Mouse (Mus musculus): ENCODE results near the gene Hcn1.

DNA sequence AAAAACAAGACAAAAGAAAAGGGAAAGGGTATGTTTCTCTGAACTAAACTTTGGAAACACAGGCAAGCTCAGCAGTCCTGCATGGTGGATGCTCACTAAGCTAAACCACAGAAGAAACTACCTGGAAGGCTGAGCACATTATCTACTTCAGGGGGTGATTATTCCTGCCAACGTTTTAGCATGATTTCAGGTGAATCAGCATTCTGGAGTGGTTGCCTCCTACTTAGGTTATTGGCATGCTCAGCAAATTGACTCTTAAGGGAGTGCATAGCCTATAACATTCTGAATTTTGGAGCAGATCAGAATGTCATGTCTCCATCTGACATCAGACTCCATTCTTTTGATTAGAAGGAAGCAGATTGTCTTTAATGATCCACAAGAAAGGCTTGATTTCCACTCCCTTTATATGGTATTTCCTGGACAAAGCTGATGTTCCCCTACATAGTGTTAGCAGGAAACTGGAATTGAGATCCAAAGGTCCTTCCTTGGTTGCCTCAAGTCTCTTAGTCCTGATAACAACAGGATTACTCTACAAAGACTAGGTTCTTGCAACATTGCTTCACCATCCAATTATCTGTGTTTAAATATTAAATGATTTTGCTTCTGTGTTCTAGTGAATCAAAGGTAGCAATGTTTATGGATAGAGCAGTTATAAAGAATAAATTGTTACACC, 345.7 kb downstream of the Hcn1 start:
- TF ChIP-seq GATA1 (IDR thresholded peaks at IDR 0.05; ENCODE audit: borderline replicate concordance, low read length), result no peak
- no peak for TF ChIP-seq FLI1 (IDR thresholded peaks at IDR 0.05; ENCODE audit: low read length)
